Mouse (Mus musculus) E14TG2a.4 (cell line): ENCODE data around the gene Cemip.

Experiments used
- CTCF ChIP-seq: conservative IDR thresholded peaks from 2 replicates; pipeline ENCODE4 v1.5.1; 2014; ENCODE audit warnings: low read length
- NANOG ChIP-seq: IDR thresholded peaks from 2 replicates; pipeline ENCODE4 v1.6.1; 2014; ENCODE audit warnings: borderline replicate concordance, low read length, mixed read lengths
- POU5F1 ChIP-seq: IDR thresholded peaks from 2 replicates; pipeline ENCODE4 v1.6.1; 2014; ENCODE audit warnings: low read length, borderline replicate concordance

DNA sequence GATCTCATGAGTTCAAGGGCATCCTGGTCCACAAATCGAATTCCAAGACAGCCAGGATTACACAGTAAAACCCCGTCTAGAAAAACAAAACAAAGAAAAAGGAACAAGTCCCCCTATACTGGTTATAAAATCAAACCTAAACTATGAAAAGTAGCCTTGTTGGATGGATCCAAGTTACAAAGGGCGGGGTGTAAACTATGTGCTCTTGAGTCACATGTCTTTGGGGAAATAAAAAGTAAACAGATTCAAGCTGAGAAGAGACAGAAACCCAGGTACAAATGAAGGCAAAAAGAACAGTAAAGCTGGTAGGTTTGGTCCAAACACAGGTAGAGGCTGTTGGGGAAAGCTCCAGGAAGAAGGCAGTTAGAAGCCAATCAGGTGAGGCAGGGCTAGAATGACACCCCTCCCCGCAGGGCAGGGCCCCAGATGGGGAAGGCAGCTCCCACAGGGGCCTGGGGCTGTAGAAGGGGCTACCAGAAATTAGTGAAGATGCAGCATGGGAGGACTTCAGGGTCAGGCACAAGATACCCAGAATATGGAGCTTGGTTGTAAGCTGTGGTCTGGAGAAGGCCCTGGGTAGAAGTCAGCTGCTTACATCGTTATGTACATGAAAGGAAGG is 33.9 kb upstream of the Cemip start:
- TF ChIP-seq CTCF: no peak
- TF ChIP-seq POU5F1: no peak
- TF ChIP-seq NANOG: no peak
